Mouse (Mus musculus): ENCODE measurements around the gene Dicer1. TPM values are rescaled to one million over a fixed set of nuclear protein-coding genes. Genes with fewer than 3 reads are reported as not detected.

The Dicer1 gene
- polyA plus RNA-seq, 1 experiment from 2014 or later: 42.1 TPM

Other genes with a start within 250 kb of the Dicer1 start
- gene Clmn, start 113.1 kb upstream of the Dicer1 start, polyA plus RNA-seq (2015; fragmentation: Nextera tagmentation; extraction: Ambion mirVana): 1.4 and 1.7 TPM in 2 replicates